Mouse (Mus musculus): ENCODE measurements around the gene Ssmem1. TPM values are rescaled to one million over a fixed set of nuclear protein-coding genes. Genes with fewer than 3 reads are reported as not detected.

Gene Ssmem1
- total RNA-seq, 1 experiment from 2014 or later = not detected

- ATAC-seq (ENCODE audit: extremely low read depth, insufficient number of reproducible peaks, low FRiP score, poor library complexity, severe bottlenecking) = no peak
Measured at GRCm38 (mm10) chr6:30520400-30520799, 10.8 kb downstream of the Ssmem1 start.

GRCm38 (mm10) chr6:30525456-30526332, 16.0 kb downstream of the Ssmem1 start:
- no peak for ATAC-seq (ENCODE audit: extremely low read depth, insufficient number of reproducible peaks, low FRiP score, poor library complexity, severe bottlenecking)

GRCm38 (mm10) chr6:30526586-30527515, 17.2 kb downstream of the Ssmem1 start:
- no peak for ATAC-seq (ENCODE audit: extremely low read depth, insufficient number of reproducible peaks, low FRiP score, poor library complexity, severe bottlenecking)

- ATAC-seq (ENCODE audit: extremely low read depth, insufficient number of reproducible peaks, low FRiP score, poor library complexity, severe bottlenecking) = no peak
Measured at GRCm38 (mm10) chr6:30528800-30529199, 19.2 kb downstream of the Ssmem1 start.

- ATAC-seq (ENCODE audit: extremely low read depth, insufficient number of reproducible peaks, low FRiP score, poor library complexity, severe bottlenecking) = no peak
Measured at GRCm38 (mm10) chr6:30535340-30535739, 25.7 kb downstream of the Ssmem1 start.

- no peak for ATAC-seq (ENCODE audit: extremely low read depth, insufficient number of reproducible peaks, low FRiP score, poor library complexity, severe bottlenecking)
Measured at GRCm38 (mm10) chr6:30538240-30538639, 28.6 kb downstream of the Ssmem1 start.

GRCm38 (mm10) chr6:30538800-30539199, 29.2 kb downstream of the Ssmem1 start:
- no peak for ATAC-seq (ENCODE audit: extremely low read depth, insufficient number of reproducible peaks, low FRiP score, poor library complexity, severe bottlenecking)

- ATAC-seq (ENCODE audit: extremely low read depth, insufficient number of reproducible peaks, low FRiP score, poor library complexity, severe bottlenecking) = no peak
Measured at GRCm38 (mm10) chr6:30541009-30541799, 31.6 kb downstream of the Ssmem1 start, which contains the start of gene Cpa2. Cpa2 (plus strand) TSS chr6:30541582.

- ATAC-seq (ENCODE audit: extremely low read depth, insufficient number of reproducible peaks, low FRiP score, poor library complexity, severe bottlenecking) = no peak
Measured at GRCm38 (mm10) chr6:30542277-30542676, 32.6 kb downstream of the Ssmem1 start.

GRCm38 (mm10) chr6:30543077-30543476, 33.4 kb downstream of the Ssmem1 start:
- no peak for ATAC-seq (ENCODE audit: extremely low read depth, insufficient number of reproducible peaks, low FRiP score, poor library complexity, severe bottlenecking)

GRCm38 (mm10) chr6:30543851-30544250, 34.2 kb downstream of the Ssmem1 start:
- ATAC-seq (ENCODE audit: extremely low read depth, insufficient number of reproducible peaks, low FRiP score, poor library complexity, severe bottlenecking) = no peak

- no peak for ATAC-seq (ENCODE audit: extremely low read depth, insufficient number of reproducible peaks, low FRiP score, poor library complexity, severe bottlenecking)
Measured at GRCm38 (mm10) chr6:30545689-30546088, 36.0 kb downstream of the Ssmem1 start.

GRCm38 (mm10) chr6:30546571-30547273, 37.1 kb downstream of the Ssmem1 start:
- ATAC-seq (ENCODE audit: extremely low read depth, insufficient number of reproducible peaks, low FRiP score, poor library complexity, severe bottlenecking) = peak; percentile 60; the same call in 1 of the 2 replicates

- ATAC-seq (ENCODE audit: extremely low read depth, insufficient number of reproducible peaks, low FRiP score, poor library complexity, severe bottlenecking) = no peak
Measured at GRCm38 (mm10) chr6:30547274-30547645, 37.6 kb downstream of the Ssmem1 start.

GRCm38 (mm10) chr6:30547656-30548306, 38.1 kb downstream of the Ssmem1 start:
- no peak for ATAC-seq (ENCODE audit: extremely low read depth, insufficient number of reproducible peaks, low FRiP score, poor library complexity, severe bottlenecking)

- no peak for ATAC-seq (ENCODE audit: extremely low read depth, insufficient number of reproducible peaks, low FRiP score, poor library complexity, severe bottlenecking)
Measured at GRCm38 (mm10) chr6:30549231-30549761, 39.6 kb downstream of the Ssmem1 start.

- no peak for ATAC-seq (ENCODE audit: extremely low read depth, insufficient number of reproducible peaks, low FRiP score, poor library complexity, severe bottlenecking)
Measured at GRCm38 (mm10) chr6:30550496-30551192, 41.0 kb downstream of the Ssmem1 start.
